Mouse (Mus musculus) lung, postnatal 25 days (tissue): Measurements from ENCODE around the gene Vmn2r97.
"Not testable (repeated sequence)": the region's sequence is repeated elsewhere in the genome, so short reads cannot be mapped to it uniquely, and the experiment has no call there.

ENCODE experiments used
- DNase-seq: peaks from one replicate; pipeline ENCODE4 v3.0.0; 2022; ENCODE audit warnings: low spot score

Gene Vmn2r97

DNA sequence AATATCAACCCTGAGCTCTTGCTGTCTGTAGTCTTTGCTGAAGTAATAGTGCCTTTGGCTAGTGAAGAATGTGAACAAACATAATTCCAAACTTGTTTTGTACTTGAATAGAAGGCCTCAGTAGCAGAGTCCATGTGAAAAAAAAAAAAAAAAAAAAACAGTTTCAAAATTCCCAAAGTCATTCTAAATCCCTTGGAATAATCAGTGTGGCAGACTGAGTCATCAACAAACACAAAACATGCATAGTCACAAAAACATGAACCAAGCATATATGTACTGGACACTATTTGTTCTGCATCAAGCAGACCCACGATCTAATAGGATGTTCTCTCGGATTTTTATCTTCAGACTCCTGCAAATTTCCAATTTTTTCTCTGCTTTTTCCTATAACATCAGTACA, at the start of gene Vmn2r97:
TSS of gene Vmn2r97 (plus strand) at position 301 of the 400 bp plus-strand sequence.
- DNase-seq = not testable (repeated sequence)

DNA sequence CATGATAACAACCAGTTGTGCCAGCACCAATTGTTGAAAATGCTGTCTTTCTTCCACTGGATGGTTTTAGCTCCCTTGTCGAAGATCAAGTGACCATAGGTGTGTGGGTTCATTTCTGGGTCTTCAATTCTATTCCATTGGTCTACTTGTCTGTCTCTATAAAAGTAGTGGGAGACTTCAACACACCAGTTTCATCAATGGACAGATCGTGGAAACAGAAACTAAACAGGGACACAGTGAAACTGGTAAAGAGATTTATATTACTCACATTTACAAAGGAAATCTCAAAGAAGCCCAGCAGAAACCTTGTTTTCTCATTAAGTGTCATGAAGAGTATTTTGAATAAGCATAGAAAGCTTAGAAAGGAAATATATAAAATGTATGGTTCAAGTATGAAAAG, 31.7 kb upstream of the Vmn2r97 start:
- not testable (repeated sequence) for DNase-seq

DNA sequence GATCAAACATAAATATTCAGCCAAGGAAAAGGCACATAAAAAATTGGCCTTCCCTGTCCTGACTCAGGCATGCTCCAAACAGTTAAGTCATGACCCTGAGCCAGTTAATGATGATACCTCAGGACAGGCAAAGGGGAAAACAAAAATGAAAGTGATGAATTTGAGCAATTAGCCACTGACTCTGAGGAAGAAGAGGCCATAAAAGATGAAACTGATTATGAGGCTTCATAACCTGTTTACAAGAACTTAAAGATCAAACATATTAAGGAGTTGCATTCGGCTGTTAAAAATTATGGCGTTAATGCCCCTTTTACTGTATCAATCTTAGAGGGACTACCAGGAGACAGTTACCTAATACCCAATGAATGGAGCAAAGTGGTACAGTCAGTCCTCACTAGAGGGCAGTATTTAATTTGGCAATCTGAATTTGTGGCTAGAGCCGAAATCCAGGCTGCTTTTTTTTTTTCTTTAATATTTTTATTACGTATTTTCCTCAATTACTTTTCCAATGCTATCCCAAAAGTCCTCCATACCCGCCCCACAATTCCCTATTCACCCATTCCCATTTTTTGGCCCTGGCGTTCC, 24.3 kb upstream of the Vmn2r97 start:
- no peak for DNase-seq

DNA sequence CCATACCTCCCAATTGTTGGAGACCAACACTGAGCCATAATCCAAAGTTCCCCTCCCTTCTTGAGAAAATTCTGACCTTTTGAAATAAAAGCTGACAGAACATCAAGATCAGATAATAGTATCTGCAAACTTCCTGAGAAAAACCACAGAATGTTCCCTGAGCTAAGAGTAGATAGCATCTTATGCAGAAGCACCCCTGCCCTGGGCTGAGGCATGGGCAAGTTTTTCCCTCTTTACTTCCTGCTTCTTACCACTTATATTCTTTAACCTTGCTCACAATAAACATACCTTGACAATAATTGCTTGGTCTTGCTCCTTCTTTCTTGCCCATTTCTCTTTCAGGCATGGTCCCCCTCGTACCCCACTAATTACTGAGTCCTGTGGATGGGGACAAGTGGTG, 43.7 kb downstream of the Vmn2r97 start:
- DNase-seq = not testable (repeated sequence)

DNA sequence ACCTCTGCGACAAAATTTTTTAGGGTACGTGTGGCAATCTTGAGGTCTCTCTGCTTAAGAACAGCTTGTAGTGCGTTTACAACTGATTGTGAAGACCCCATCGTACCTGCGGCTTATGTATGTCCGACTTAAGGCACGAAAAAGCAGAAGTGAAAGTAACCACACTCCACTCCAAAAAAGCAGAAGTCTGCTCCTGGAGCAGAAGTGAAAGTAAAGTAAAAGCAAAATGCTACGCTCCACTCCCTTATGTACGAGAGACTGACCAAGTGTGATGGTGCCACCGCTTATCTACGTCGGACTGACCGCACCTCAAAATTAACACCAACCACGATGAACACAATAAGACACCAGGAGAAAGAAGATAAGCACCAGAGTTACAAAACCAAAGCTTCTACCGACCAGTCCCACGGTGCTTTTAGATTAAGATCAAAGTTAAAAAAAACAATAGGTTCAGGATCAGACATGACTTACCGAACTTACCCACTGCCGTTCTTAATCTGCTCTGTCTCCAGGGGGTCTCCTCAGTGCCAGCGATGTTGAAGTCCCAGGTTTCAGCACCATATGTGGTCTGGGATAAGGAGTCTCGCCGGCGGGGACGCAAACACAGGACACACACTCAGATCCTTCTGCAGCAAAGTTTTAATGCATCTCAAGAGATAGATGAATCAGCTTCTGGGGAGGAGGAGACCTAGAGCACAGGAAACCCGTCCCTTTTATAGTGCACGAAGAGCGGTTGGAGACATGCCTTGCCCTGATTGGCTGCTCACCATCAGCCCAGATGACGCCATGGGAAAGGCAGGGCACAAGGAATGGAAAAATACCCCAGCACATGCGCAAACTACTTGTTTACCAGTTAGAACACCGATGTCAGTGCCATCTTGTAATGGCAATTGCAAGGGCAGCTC, 54.5 kb downstream of the Vmn2r97 start:
- DNase-seq = peak; percentile 1
